Mouse (Mus musculus) megakaryocyte, embryonic 14.5 days (primary cell): ENCODE results near the gene Cfl1.

Source experiments
- FLI1 ChIP-seq: IDR thresholded peaks from 2 replicates; pipeline ENCODE4 v1.6.1; 2012; ENCODE audit warnings: low read length, inconsistent platforms, mixed read lengths
- GATA1 ChIP-seq: IDR thresholded peaks from 3 replicates; pipeline ENCODE4 v1.6.1; 2012; ENCODE audit warnings: mixed read lengths, low read length, inconsistent platforms, borderline replicate concordance

DNA sequence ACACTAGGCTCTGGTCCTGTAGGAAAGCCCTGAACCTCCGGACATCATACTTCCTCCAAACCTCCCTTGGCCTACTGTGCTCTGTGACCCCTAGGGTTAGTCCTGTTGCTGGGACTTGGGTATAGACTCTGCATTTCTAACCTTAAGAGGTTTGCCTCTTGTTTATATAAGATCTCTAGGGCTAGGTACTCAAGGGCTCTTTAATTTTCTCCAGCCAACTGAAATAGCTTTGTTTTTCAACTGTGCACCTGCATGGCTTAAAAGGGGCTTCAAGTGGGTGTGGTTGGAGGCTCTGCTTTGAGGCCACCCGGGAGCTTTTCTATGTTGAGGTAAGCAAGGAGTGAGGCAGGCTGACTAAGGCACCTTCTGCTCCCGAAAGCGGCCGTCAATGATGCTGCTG, 5.8 kb upstream of the Cfl1 start:
- TF ChIP-seq GATA1 (no peak), FLI1 (no peak)
